Mouse (Mus musculus) left cerebral cortex, postnatal 10 days (tissue): ENCODE measurements around the gene Diras1. TPM values are rescaled to one million over a fixed set of nuclear protein-coding genes. Genes with fewer than 3 reads are reported as not detected.
"Not testable (repeated sequence)": the region's sequence is repeated elsewhere in the genome, so short reads cannot be mapped to it uniquely, and the experiment has no call there.

ENCODE experiments used
- DNase-seq, 2 experiments: peaks; one replicate each; pipeline ENCODE4 v3.0.0; 2021 to 2022; ENCODE audit warnings: low spot score in 2 of 2, mixed read lengths in 1 of 2; ENCODE audit errors: extremely low spot score in 1 of 2
- intact Hi-C: fragments of 180-260 bp; cut with DNase I; formaldehyde crosslinking; loops from one replicate; pipeline ENCODE4 v1.15.1; 2025
- total RNA-seq, 2 experiments: library from RNA; stranded (reverse); gene quantifications; 2 replicates each; pipeline ENCODE4 v1.2.3; 2021

The Diras1 gene
- total RNA-seq = 100 to 1,000 TPM; 105 to 120 TPM

DNA sequence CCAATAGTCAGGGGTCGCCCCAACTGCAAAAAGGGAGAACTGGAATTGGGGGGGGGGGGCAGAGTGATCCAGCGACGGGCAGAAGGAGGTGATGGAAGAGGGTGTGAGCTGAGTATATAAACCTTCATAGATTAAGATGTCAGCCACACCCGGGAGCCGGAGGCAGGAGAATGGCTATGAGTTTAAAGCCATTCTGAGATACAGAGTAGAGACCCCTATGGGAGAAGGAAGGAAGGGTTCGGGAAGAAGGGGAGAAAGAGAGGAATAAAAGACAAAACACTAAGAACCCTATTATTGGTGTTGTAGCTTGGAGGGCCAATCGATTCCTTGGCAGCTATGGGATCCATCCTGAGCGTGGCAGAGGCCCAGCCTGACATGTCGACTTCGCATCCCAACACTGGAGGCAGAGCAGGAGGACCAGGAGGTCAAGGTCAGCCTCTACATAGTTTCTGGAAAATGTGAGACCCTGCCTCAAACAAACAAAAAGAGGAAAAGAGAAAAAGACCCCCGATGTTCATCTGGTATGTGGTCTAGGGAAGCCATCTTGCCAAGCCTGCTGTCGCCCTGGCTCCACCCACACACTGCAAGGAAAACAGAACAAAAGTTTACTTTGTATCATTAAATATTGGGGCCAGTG lies at the start of gene Diras1:
Gene Diras1 (minus strand): TSS at position 24 of the 637 bp plus-strand sequence.
- intact Hi-C loops = no loop called here
- no peak for DNase-seq

DNA sequence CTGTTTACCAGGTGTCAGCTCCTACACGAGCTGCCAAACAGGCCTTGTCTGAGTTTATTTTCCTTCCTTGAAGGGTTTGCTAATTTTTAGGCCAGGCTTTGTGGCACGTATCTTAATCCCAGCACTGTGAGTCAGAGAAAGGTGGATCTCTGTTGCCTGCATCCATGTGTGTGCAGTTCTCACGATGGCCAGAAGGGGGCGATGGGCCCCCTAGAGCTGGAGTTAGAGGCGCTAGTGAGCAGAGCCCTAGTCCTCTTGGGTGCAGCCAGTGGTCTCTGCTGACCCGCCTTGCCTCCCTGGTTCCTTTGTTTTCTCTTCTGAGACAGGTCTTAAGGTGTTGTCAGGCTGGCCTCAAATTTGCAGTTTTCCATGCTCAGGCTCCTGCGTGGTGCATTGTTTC lies 48.0 kb upstream of the Diras1 start:
- intact Hi-C loops = no loop called here
- DNase-seq = no peak

DNA sequence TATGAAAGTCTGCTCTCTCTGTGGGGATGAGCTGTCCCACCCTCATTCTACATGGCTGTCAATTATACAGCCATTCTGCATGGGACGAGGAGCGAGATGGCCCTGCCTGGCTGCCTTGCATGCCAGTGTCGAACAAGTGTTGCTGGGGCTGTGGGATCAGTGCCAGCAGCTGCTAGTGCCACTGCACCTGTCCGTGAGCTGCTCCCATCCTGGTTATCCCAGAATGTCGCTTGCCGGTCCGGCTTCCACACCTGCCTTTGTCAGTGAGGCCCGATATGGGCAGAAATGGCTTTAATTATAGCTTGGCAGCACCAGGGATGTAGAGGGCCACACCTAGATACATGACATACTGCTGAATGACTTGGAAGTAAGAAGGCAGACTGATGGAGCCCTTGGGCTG lies 46.8 kb upstream of the Diras1 start:
- no peak for DNase-seq
- intact Hi-C loops = no loop called here

DNA sequence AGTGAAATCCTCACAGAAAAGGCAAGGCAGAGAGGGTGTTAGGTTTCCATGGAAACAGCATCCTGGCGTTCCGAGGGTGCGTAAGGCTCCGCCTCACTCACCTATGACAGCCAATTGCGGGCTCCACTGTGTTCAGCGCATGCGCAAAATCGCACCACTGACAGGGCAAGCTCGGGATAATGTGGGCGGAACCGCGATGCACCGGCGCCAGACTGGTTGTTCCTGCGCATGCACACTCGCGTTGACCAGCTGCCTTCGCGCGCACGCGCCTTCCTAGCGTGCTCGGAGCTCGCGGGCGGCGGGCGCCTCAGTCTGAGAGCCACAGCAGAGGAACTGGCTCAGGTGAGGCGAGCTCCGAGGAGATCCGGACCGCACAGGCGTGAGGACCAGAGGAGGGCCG lies 44.4 kb upstream of the Diras1 start, which contains the start of gene Thop1:
Gene Thop1 (plus strand): TSS at position 200 of the 400 bp plus-strand sequence.
- peak; percentile 98 to 99 for DNase-seq
- intact Hi-C loops = no loop called here

DNA sequence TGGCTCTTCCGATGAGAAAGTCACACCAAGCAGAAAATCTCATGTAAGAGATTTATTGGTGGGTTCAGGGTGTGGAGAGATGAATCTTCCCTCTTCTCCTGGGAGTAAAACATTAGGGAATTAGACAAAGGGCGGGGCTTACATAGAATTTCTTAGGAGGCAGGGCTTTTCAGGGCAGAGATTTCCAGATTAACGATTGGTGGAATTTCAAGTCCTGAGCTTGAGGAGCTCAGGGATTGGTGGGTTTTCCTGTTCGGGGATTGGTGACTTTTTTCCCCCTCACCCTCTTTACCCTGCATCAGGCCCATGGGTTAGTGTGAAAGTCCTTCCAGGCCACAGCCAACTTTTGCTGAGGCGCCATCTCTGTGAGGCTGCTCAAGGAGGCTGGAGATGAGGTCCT lies 43.2 kb upstream of the Diras1 start:
- DNase-seq = no peak
- intact Hi-C loops = no loop called here

DNA sequence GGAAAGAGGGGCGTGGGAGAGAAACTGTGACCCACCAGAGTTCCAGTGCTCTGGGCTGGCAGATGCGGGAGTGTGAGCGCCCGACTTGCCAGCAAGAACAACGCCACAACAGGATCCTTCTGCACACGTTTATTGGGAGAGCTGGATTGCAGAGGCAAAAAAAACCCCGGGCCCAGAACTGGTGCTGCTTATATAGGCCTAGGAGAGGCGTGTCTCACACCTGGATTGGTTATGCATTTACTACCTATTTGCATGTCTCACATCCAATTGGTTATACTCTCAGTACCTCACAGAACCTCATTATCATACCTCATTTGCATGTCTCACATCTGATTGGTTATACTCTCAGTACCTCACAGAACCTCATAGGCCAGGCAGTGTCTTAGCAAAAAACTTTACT lies 39.1 kb upstream of the Diras1 start:
- DNase-seq, intact Hi-C loops: not testable (repeated sequence)

DNA sequence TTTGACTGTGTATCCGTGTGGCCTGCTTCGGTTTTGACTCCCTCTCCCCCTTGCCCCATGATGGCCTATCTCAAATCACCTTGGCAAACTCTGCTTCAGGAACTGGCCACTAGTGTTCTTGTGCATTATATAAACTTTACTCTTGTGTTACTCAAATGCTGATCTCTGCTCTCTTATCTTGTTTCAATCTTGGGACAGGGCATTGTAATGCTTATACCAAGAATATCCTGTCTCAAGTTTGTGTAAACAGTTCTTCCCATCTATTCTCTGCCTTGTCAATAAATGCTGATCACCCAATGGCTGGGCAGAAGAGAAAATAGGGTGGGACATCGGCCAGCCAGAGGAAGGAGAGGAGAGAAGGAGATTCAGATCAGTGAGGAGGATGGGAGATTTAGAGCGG lies 37.2 kb upstream of the Diras1 start:
- intact Hi-C loops = no loop called here
- no peak for DNase-seq

DNA sequence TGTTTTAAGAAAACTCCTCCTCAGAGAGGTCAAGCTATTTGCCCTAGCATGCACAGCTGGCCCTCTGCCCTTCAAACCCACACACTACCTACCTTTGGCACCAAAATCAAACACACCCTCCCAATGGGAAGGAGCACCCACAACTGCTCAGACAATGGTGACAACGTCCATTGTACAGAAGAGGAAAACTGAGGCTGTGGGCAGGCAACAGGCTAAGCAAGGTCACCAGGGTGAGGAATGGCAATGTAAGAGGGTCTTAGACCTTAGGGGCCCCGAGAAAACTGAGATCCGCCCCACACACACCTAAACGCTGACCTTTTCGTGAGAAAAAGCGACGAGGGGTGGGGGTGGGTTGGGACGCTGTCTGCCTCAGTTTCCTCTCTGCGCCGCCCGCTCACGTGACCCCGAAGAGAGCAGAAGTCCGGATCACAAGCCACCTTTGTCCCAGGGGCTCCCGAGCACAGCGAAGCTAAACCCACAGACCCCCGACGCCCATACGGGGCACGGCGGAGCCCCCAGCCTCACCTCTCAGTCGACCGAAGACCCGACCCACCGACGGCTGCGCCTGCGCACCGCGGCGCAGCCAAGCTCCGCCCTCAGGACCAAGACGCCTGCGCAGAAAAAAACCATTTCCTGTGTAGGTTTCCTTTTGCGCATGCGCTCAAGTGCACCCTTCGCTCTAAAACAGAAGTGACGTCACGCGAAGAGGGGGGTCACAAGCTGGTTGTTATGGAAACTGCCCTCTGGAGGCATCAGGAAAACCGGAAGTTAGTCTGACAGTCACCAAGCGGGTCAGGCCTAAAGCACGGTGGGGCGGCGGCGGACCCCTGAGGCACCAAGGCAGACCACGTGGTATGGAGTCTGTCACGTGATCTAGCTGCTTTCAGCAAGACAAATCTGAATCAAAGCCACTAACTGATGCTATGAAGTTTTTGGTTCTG lies 34.4 kb upstream of the Diras1 start, which contains the start of gene Sgta:
Gene Sgta (minus strand): TSS at position 579 of the 941 bp plus-strand sequence.
- intact Hi-C loops = no loop called here

DNA sequence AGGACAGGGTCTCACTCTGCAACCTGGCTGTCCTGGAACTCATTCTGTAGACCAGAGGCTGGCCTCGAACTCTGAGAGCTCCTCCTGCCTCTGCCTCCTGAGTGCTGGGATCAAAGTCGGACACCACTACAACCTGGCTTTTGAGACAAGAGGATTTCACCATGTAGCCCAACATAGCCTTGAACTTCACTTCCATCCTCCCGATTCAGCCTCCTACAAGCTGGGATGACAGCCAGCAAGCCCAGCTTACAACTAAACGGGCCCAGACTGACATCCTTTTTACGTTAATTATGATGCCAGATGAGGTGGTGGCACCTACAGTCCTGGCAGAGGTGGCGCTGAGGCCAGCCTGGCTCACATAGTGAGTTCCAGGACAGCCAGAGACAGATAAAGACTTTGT lies 33.4 kb upstream of the Diras1 start:
- no peak for DNase-seq
- intact Hi-C loops = no loop called here

More for the DNA sequence above, 34.4 kb upstream of the Diras1 start, which contains the start of gene Sgta:
- peak; percentile 98 to 100 for DNase-seq

DNA sequence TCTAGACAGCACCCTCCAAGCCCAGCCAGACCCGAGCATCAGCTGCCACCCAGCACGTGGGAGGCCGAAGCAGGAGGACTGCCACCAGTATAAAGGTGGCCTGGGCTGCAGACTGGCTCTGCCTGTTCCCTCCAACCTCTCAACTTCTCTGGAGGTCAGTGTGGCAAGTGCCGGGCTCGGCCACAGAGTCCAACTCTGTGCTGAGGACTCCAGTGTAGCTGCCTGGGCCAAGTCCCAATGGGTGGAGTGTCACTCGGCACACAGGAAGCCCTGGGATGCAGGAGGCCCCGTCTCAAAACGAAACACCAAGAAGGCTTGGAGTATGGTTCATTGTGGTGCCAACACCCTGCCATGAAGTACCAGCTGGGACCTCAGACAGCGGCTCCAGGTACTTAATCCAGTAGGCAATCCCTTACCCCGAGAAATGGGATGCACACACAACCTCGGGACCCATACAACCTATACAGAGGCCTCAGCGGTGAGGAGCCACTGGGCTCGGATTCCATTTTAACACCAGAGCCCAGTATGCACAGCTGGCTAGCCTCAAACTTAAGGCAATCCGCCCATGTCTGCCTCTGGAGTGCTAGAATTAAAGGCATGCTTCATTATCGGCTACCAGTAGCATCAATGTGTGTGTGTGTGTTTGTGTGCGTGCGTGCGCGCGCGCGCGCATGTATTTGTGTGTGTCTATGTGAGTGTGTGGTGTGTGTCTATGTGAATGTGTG lies 32.1 kb upstream of the Diras1 start:
- intact Hi-C loops = no loop called here
- DNase-seq = no peak

DNA sequence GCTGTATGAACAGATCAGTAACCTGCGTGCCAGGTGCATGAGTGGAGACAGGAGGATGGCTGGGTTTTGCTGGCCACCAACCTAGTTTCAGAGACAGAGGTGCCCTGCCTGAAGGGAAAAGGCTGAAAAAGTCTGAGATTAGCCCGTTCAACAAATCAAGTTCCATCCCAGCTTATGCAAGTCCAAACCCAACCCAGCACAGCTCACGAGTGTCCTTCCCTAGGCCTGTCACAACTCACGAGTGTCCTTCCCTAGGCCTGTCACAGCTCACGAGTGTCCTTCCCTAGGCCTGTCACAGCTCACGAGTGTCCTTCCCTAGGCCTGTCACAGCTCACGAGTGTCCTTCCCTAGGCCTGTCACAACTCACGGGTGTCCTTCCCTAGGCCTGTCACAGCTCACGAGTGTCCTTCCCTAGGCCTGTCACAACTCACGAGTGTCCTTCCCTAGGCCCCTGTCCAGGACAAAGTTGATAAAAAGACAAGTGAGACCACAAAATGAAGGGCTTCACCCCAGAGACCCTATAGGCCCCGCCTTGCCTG lies 30.4 kb upstream of the Diras1 start:
- intact Hi-C loops, DNase-seq: not testable (repeated sequence)

DNA sequence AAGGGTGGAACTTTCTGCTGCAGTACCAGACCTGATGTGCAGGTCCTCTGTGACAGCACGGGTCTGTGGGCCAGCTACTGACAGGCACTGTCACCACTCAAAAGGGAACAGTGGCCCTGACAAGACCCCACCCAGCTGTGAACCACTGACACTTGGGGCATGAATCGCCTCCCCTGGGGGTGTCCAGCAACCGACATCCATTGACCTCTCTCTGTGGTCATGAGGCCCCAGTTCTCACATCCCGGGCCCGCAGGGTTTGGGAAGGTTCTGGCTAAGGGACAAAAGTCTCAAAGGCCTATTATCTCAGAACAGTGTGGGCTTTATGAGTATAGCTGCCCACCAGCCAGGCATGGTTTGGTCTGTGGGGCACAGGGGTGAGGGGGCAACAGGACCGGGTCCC lies 29.7 kb upstream of the Diras1 start:
- intact Hi-C loops = no loop called here
- DNase-seq = peak in 1 of 2 experiments; percentile 16

DNA sequence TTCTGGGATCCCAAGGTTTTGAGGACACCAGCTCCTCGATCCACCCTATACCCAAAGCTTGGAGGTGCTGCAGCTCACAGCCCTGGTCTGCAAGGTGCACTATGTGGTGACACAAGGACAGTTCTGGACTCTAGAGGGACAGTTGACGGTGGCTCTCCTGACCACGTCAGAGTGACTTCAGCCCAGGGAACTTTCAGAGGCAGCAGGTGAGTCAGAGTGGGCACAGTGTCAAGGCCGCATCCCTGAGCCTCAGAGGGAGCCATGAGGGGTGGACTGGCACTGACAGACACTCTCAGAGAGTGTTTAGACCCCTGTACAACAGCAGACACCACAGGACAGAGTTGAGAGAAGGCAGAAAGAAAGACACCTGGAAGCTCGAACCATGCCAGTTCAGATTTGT lies 27.1 kb upstream of the Diras1 start:
- DNase-seq = no peak
- intact Hi-C loops = no loop called here

DNA sequence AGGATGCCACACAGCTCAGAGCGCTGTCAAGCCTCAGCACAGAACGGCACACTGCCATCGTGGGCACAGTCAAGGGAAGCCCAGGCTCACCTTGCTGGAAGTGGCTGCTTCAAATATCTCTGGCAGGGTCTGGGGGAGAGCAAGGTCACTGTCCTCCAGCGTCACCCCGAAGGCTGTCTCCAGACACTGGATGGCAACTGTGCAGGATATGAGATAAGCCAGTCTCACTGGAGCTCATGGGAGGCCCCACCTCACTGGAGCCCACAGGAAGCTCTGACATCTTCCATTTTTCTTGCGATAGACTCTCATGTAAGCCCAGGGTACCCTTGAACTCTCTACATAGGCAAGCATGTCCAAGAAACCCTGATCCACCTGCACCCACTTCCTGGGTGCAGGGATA lies 25.7 kb upstream of the Diras1 start:
- DNase-seq = no peak
- intact Hi-C loops = no loop called here

DNA sequence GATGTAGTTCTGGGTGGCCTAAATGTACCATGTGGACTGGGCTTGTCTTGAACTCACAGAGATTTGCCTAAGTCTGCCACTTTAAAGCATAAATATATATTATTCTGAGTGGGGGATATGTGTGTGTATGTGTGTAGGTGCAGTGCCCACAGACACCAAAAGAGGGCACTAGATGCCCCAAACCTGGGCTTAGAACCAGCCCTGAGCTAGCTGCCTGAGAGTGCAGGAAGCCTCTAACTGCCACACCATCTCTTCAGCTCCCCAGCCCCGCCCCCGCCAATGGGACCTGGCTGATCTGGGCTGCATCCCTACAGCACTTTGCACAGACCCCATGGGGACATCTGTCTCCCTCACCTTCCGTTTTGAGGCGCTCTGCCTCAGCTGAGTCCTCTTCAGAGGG lies 25.2 kb upstream of the Diras1 start:
- intact Hi-C loops = no loop called here
- DNase-seq = peak in 1 of 2 experiments; percentile 45

DNA sequence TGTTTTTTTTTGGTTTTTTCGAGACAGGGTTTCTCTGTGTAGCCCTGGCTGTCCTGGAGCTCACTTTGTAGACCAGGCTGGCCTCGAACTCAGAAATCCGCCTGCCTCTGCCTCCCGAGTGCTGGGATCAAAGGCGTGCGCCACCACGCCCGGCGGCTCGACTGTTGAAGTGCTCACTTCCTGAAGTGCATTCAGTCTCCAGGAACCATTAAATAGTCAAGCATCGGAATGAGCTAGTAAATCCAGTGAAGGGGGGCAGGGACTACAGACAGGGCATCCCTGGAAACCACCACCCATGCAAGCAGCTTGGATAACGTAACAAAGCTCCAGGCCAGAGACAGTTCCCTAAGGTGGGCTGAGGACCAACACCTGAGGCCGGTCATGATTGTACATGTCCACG lies 19.8 kb upstream of the Diras1 start:
- intact Hi-C loops, DNase-seq: not testable (repeated sequence)

DNA sequence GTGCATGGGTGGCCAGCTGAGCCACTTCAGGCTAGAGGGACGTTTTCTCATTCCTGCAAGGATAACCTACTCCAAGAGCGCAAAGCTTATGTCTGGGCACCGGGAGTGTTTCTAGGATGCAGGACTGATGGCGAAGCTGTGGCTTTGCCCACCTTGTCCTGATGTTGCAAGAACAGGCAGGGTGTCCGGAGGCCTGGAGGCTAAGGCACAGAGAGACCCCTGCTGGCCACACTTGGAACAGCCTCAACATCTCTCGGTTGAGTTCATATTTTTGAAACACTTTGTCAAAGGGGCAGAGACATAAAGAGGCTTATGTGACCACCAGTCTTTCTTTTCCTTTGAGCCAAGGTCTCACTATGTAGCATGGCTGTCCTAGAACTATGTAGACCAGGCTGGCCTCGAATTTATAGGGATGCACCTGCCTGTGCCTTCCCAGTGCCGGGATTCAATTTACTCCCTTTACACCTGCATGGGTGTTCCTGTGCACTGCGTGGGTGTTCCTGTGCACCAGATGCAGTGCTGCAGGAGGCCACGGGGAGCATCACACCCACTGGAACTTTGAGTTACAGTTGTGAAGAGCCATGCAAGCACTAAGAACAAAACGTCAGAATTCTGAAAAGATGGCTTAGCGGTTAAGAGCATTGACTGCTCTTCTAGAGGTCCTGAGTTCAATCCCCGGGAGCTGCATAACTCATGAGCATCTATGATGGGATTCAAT lies 16.2 kb upstream of the Diras1 start:
- intact Hi-C loops = loop anchor here (2.0 kb wide), 1 partner anchor 43 kb away; no protein-coding TSS in a partner anchor
- peak in 1 of 2 experiments; percentile 73 for DNase-seq

DNA sequence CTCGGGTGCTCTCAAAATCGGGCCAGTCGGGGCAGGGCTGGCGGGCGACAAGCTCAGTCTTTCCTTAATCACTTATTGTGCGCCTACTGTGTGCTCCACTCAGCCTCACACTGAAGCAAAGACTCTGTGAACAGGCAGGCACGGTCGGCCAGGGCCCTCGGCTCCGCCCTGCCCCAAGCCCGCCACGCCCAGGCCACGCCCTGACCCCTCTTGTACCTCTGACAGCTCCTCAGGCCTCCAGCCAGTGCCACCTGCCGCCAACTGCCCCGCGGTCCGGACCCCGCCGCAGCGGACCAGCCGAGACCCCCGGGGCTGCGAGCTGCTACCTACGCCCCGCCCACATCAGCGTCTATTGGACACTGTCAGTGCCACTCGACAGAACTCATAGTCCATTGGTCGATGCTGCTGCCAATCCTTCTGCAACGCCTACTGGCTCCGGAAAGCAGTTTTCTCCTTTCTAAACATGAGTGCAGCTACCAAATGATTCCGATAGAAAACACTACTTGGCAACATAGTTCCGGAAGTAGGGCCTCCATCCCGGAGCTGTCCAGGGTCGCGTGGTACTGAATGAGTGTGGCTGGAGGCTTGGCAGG lies 11.6 kb upstream of the Diras1 start, which contains the start of gene Slc39a3:
Gene Slc39a3 (minus strand): TSS at position 439 of the 593 bp plus-strand sequence.
- intact Hi-C loops = no loop called here
- DNase-seq = peak; percentile 99
